Mouse (Mus musculus): ENCODE measurements at regions not wholly inside any gene's neighbourhood (a gene's known extent, or its start where the extent isn't known, plus 50 kb on each side); places are given as distances from the start of the nearest gene placed in this dataset.
A peak's percentile ranks its signal among the peaks of the same experiment; 100 is the strongest.

DNA sequence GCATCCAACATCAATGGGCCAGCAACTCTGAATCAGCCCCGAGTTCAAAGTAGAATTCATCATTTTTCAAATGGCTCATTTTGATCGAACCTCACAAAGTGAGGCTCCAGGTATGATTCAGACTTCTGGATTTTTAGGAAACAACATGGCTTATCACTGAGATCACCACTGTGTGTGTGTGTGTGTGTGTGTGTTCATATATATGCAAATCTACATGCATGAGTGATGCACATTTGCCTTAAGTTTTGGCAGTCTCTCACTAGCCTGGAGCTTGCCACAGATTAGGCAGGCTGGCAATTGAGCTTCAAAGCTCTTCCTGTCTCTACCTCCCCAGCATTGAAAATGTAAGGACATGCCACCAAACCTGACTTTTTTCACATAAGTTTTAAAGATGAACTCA, 195.1 kb upstream of the Mindy3 start:
- DNase-seq: no peak

DNA sequence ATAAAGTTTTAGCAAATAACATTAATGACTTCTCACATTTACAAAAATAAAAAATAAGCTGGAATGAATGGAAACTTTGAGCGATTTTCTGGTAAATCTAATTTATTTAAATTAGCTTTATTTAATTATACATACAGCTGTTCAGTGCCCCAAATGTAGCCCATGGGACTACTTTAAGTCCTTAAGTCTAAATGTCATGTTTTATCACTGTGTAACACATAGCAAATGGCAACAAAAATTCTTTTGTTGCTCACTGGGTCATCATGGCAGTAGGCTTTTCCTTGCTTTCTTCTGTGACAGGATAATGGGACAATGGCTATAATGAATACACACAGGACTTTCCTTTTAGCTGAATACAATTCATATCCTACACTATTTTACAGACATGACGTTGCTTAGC, 194.6 kb upstream of the Mindy3 start:
- no peak for DNase-seq

DNA sequence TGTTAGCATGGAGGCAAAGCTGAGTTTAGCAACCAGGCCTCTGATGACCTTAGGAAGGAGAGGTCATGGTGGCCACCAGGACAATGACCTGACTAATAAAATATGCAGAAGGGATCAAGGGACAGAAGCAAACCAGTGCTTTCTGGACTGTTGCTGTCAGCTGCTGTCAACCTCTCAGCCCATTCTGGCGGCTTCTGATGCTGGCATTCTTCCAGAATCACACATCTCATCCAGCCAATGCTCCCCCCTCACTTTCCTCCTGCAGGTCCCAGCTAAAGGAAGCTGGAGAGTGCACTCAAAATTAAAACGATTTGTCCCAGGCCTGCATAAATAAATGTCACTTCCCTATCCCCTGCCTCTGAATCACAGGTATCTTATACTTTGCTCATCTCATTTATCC, 163.3 kb upstream of the Mindy3 start:
- DNase-seq: no peak

DNA sequence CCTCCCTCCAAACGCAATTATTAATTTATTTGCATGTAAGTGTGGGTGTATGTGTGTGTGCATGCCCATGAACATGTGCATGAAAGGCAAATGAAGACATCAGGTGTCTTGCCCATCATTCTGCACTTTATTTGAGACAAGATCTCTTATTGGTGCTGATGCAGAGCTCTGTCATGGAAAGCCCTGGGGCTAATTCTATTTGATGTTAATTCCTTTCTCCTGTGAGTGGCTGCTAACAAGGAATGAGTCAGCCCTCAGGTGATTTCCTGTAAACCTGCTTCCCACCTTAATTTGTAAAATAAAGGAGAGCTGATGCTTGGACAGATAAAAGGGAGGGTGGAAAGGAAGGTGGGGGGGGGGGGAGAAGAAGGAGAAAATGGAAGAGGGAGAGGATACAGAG, 138.5 kb upstream of the Mindy3 start:
- no peak for DNase-seq

DNA sequence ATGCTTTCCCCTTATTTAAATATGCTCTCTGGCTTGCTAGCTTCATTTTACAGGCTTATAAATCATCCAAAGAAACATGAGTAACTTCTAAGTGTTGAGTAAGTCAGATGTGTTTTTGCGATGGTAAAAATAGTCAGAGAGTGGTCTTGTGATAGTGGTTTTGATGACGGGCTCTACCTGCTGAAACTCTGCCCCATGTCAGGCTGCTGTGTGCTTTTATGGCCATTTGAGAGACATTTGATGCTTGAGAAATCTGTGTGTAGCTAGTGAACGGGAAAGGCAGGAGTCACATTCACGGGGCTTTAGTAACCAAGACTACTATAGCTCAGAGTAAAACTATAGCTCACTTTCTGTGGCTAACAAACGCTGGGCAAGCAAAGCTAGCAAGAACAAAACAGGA, 103.1 kb upstream of the Mindy3 start:
- no peak for DNase-seq

DNA sequence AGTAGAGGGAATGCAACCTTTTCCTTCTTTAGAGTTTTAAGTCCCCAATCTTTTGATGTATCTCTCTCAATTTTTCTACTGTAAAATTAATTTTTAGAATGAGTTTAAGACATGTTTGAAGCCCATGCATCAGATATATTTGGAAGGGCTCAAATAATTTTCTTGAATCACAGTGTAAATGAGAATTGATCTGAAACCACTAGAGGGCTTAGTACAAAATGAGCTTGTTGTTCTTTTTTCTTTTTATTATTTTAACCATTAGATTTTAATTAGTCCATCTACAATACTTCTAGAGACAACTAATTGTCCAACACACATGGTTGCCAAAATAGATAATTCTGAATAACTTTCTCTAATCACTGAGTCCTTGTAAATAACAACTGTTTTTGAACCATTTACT, 102.5 kb upstream of the Mindy3 start:
- DNase-seq: no peak

DNA sequence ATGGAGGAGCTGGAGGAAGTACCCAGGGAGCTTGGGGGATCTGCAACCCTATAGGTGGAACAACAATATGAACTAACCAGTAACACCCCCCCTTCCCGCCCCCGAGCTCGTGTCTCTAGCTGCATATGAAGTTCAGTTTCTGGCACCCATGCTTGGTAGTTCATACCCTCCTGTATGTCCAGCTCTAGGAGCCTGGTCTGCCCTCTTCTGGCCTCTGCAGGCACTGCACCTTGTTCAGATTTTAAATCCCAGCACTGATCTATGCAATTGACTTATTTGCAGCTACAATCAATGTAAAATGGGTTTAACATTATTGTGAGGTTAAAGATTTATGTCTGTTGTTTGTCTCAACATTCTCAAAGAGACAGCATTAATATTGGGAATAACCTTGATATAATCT, 73.1 kb upstream of the Mindy3 start:
- DNase-seq: peak; percentile 3

DNA sequence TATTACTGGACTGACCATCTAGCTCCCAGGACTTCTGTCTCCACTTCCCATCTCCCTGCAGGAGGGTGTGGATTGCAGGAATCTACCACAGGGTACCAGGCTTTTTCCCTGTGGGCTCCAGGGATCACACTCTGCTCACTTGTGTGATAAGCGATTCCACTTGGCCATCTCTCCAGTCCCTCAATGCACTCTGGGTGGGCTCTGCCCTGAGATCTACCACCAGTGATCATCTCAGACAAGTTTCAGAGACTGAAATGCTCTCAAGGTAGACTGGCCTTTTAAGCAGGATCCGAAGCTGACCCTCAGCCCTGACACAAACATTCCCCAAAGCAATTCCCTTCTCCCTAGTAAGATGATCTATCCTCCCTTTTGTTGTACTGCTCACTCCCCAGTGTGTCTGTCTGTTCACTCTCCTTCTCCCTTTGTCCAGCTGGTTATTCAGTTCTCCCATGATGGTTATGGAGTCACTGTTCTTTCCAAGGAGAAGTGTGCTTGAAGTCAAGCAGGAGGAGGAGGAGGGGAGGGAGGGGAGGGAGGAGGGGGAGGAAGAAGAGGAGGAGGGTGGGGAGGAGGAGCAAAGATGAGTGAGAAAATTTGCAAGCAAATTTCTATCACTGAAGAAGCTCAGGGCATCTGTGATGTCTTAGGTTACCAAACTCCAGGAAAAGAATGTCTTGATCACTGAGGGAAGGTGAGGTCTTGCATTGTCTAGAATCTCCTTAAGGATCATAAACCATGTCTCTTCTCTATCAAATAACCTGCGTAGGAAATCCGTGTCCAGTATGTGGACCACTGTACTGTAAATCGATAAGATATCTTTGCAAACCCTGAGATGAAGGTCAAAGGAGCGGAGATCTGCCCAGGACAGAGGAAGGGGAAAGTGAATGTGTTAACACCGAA, 50.4 kb upstream of the Mindy3 start:
- DNase-seq: no peak
